Mouse (Mus musculus) Patski (cell line): ENCODE data around the gene Shmt1. TPM values are rescaled to one million over a fixed set of nuclear protein-coding genes. Genes with fewer than 3 reads are reported as not detected.

ENCODE experiments used
- ATAC-seq: fragments of 100-300 bp; one replicate; pipeline ENCODE4 v1.8.0; 2021
- CTCF ChIA-PET: fragments of 350-600 bp; sonication (Branson Sonifier 250); formaldehyde crosslinking; loops from one replicate; lab custom pipeline; 2022; ENCODE audit warnings: inconsistent platforms; lab: Charles Lee
- POLR2A ChIA-PET: fragments of 350-600 bp; sonication (Branson Sonifier 250); formaldehyde crosslinking; loops from one replicate; lab custom pipeline; 2022; ENCODE audit warnings: antibody characterized with exemption, inconsistent platforms; lab: Charles Lee
- DNase-seq: peaks from one replicate; pipeline ENCODE4 v3.0.0-alpha.2; 2011; ENCODE audit warnings: low read depth, low spot score
- H3K27me3 ChIP-seq: fragments of 371-371 bp; one replicate; pipeline ENCODE4 v1.5.1; 2021
- CTCF ChIP-seq: fragments of 100-300 bp; IDR thresholded peaks from one replicate; pipeline ENCODE4 v1.5.1; 2021
- in situ Hi-C: fragments of 300-500 bp; cut with MboI; formaldehyde crosslinking; loops from 3 replicates; pipeline ENCODE4 v1.11.1; 2018; ENCODE audit warnings: low pct_unique_long_range_greater_than_20kb, mixed read lengths
- polyA plus RNA-seq: library from polyadenylated mRNA; unstranded; gene quantifications from one replicate; pipeline ENCODE4 v1.2.3, GENCODE M21; 2021

Gene Shmt1
- polyA plus RNA-seq, 1 experiment from 2014 or later, result 25.0 TPM

GRCm38 (mm10) chr11:60827241-60827945 lies 15.9 kb upstream of the Shmt1 start:
- ChIA-PET CTCF (interaction anchor here (1.0 to 2.7 kb wide), 10 partner anchors 10 to 120 kb away, joined by 3 to 11 read pairs (median 4); partner anchors contain the start of gene Shmt1), POLR2A (interaction anchor here (1.5 kb wide), 1 partner anchor 100 kb away, joined by 3 read pairs; no protein-coding TSS in a partner anchor)
- no peak for TF ChIP-seq CTCF
- H3K27me3 ChIP-seq, result no peaks in the 10 kb centered on the region
- in situ Hi-C loops, result no loop called here
- DNase-seq (no peak), ATAC-seq (no peak)

GRCm38 (mm10) chr11:60826700-60827099 lies 15.2 kb upstream of the Shmt1 start:
- H3K27me3 ChIP-seq, result no peaks in the 10 kb centered on the region
- ChIA-PET POLR2A (interaction anchor here (0.6 to 1.5 kb wide), 2 partner anchors 43 to 99 kb away, joined by 3 read pairs; no protein-coding TSS in a partner anchor), CTCF (interaction anchor here (0.8 to 2.7 kb wide), 9 partner anchors 16 to 120 kb away, joined by 3 to 11 read pairs (median 3); partner anchors contain the start of genes Shmt1 and Tmem11)
- ATAC-seq (no peak), DNase-seq (no peak)
- TF ChIP-seq CTCF, result no peak
- in situ Hi-C loops, result no loop called here

- no peak for ATAC-seq
- H3K27me3 ChIP-seq, result peaks cover 6% of the 10 kb centered on the region
- in situ Hi-C loops, result no loop called here
- TF ChIP-seq CTCF, result no peak
- no peak for DNase-seq
- ChIA-PET CTCF (no interaction called here), POLR2A (no interaction called here)
Measured at GRCm38 (mm10) chr11:60825191-60825590, 13.7 kb upstream of the Shmt1 start.

DNA sequence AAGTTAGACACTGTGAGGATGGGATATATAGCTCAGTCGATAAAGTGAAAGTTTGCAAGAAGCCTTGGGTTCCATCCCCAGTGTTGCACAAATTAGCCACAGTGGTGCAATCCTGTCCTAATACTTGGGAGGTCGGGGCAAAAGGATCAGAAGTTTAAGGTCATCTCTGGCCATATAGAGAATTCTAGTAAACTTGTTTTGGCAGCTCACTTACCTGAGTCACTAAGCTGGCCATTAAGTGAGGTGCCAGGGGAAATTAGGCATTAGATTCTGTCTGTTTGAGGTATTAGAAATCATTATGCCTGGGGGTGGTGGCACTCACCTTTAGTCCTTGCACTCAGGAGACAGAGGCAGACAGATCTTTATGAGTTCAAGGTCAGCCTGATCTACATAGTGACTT lies 12.3 kb upstream of the Shmt1 start:
- POLR2A ChIA-PET, result no interaction called here
- in situ Hi-C loops, result no loop called here
- no peak for ATAC-seq
- CTCF ChIA-PET, result no interaction called here
- DNase-seq, result no peak
- TF ChIP-seq CTCF, result no peak
- H3K27me3 ChIP-seq, result peaks cover 6% of the 10 kb centered on the region

- ATAC-seq (no peak), DNase-seq (no peak)
- H3K27me3 ChIP-seq, result peaks cover 5% of the 10 kb centered on the region
- in situ Hi-C loops, result no loop called here
- no peak for TF ChIP-seq CTCF
- ChIA-PET CTCF (no interaction called here), POLR2A (no interaction called here)
Measured at GRCm38 (mm10) chr11:60816398-60816797, 4.9 kb upstream of the Shmt1 start.

DNA sequence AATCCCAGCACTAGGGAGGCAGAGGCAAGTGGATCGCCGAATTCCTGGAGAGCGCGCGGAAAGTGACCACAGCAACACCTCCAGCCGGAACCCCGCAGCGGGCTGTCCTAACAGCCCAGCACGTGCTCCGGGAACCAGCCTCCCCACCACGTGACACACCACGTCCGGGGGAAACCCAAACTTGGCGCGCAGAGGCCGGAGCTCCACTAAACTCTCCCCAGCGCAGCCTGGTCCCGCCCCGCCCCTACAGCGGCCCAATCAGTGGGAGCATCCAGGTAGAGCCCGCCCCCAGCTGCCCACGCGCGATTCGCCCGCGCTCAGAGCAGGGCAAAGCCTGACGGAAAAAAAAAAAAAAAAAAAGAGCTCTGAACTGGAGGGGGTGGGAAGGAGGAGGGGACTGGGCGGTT lies 461 bp downstream of the Shmt1 start:
- ChIA-PET POLR2A (interaction anchor here (0.8 kb wide), 1 partner anchor 34 kb away, joined by 3 read pairs; the partner anchor contains the start of genes Smcr8 and Top3a), CTCF (interaction anchor here (0.8 to 1.3 kb wide), 4 partner anchors 10 to 35 kb away, joined by 3 to 4 read pairs (median 4); no protein-coding TSS in a partner anchor)
- DNase-seq (no peak), ATAC-seq (peak; percentile 90)
- no peaks in the 10 kb centered on the region for H3K27me3 ChIP-seq
- in situ Hi-C loops, result no loop called here
- no peak for TF ChIP-seq CTCF

- POLR2A ChIA-PET, result interaction anchor here (0.8 kb wide), 1 partner anchor 33 kb away, joined by 3 read pairs; the partner anchor contains the start of genes Smcr8 and Top3a
- no peak for ATAC-seq
- in situ Hi-C loops, result no loop called here
- TF ChIP-seq CTCF, result no peak
- no peaks in the 10 kb centered on the region for H3K27me3 ChIP-seq
- CTCF ChIA-PET, result interaction anchor here (0.8 to 1.5 kb wide), 5 partner anchors 9 to 34 kb away, joined by 3 to 8 read pairs (median 4); no protein-coding TSS in a partner anchor
- no peak for DNase-seq
Measured at GRCm38 (mm10) chr11:60810046-60810965, 1.2 kb downstream of the Shmt1 start.

DNA sequence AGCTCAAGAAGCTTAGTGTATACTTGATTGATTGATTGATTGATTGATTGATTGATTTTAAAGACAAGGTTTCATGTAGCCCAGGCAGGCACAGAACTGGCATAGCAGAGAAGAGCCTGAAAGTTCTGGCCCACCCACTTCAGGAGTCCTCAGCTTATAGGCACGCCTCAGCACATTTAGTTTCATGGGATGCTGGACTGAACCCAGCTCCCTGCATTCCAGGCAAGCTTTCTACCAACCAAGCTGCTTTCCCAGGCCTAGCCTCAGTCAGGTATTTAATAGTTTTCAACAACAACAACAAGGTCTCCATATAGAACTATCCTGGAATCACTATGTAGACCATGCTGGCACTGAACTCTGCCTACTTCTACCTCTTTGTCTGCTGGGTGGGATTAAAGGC lies 2.0 kb downstream of the Shmt1 start:
- DNase-seq, result no peak
- ATAC-seq, result no peak
- no peaks in the 10 kb centered on the region for H3K27me3 ChIP-seq
- ChIA-PET CTCF (interaction anchor here (1.5 kb wide), 1 partner anchor 18 kb away, joined by 8 read pairs; no protein-coding TSS in a partner anchor), POLR2A (no interaction called here)
- in situ Hi-C loops, result no loop called here
- no peak for TF ChIP-seq CTCF

DNA sequence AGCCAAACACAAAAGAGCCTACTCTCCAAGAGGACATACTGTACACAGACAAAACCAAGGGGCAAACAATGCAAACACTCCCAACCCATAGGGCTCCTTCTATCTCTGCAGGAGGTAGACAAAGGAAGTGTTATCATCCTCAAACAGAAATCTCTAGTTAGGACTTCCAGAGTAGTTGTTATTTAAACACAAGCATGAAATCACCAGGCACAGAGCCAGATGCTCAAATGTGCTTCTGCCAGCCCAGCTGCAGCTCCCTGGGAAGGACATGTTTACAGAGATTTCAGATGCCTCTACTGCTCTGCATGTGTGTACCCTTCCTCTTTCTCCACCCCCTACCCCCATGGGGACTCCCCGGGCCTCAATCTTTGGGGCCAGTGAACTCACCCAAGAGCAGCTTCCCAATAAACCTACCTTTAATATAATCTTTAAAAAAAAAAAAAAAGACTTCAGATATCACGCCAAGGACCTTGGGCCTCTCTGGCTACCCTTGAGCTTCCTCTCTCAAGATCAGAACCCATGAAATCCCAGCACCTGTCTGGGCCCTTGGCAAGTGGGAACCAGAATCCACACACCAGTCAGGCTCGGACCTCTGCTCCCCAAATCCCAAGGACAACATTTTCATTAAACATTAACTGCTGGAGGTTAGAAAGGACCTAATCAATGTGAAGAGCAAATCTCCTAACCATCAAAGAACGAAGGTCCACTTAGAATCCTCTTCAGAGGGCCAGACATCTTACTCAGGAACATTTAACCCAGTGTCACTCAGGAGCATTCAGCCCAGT lies 3.0 kb downstream of the Shmt1 start:
- no peaks in the 10 kb centered on the region for H3K27me3 ChIP-seq
- ATAC-seq (no peak), DNase-seq (no peak)
- no peak for TF ChIP-seq CTCF
- in situ Hi-C loops, result no loop called here
- POLR2A ChIA-PET, result interaction anchor here (0.6 to 1.2 kb wide), 2 partner anchors 10 to 15 kb away, joined by 4 read pairs; no protein-coding TSS in a partner anchor
- CTCF ChIA-PET, result interaction anchor here (1.5 kb wide), 1 partner anchor 19 kb away, joined by 8 read pairs; no protein-coding TSS in a partner anchor
